Mouse (Mus musculus) forebrain, embryonic 16.5 days (tissue): ENCODE results near the gene Metrn. TPM values are rescaled to one million over a fixed set of nuclear protein-coding genes. Genes with fewer than 3 reads are reported as not detected.

Experiments used
- ATAC-seq: fragments of 200-750 bp; cut with Nextera tagmentation; 2 replicates; pipeline ENCODE4 v1.8.0; 2017; ENCODE audit warnings: mild to moderate bottlenecking, moderate library complexity
- H3K27ac ChIP-seq: fragments of 300-500 bp; sonication (generic); 2 replicates; pipeline ENCODE4 v1.5.1; 2014; ENCODE audit warnings: low read length, control low read depth
- H3K27me3 ChIP-seq: fragments of 300-500 bp; sonication (generic); replicated peaks from 2 replicates; pipeline ENCODE4 v1.6.1; 2014; ENCODE audit warnings: low read length; ENCODE audit not compliant: control insufficient read depth, insufficient read depth
- H3K36me3 ChIP-seq: fragments of 300-500 bp; sonication (generic); 2 replicates; pipeline ENCODE4 v1.6.1; 2014; ENCODE audit not compliant: control insufficient read depth, insufficient read depth
- H3K4me1 ChIP-seq: fragments of 300-500 bp; sonication (generic); replicated peaks from 2 replicates; pipeline ENCODE4 v1.6.1; 2014; ENCODE audit warnings: low read length; ENCODE audit not compliant: control insufficient read depth, insufficient read depth
- H3K4me2 ChIP-seq: fragments of 300-500 bp; sonication (generic); 2 replicates; pipeline ENCODE4 v1.6.1; 2014; ENCODE audit warnings: mild to moderate bottlenecking, low read length, control low read depth
- H3K4me3 ChIP-seq: fragments of 300-500 bp; sonication (generic); replicated peaks from 2 replicates; pipeline ENCODE4 v1.5.1; 2014; ENCODE audit warnings: mild to moderate bottlenecking, low read length, control low read depth
- H3K9ac ChIP-seq: fragments of 300-500 bp; sonication (generic); replicated peaks from 2 replicates; pipeline ENCODE4 v1.6.1; 2014; ENCODE audit warnings: low read depth, low read length, control low read depth
- H3K9me3 ChIP-seq: fragments of 300-500 bp; sonication (generic); 2 replicates; pipeline ENCODE4 v1.6.1; 2016; ENCODE audit warnings: low read length; ENCODE audit not compliant: control insufficient read depth
- WGBS: fragments of 180-500 bp; shearing (Covaris S2); extraction: QIAGEN DNeasy Blood & Tissue Kit; methylation state at CpG from one replicate; pipeline ENCODE4 v1.1.7; 2014; 5-methylcytosine and 5-hydroxymethylcytosine counted together
- polyA plus RNA-seq: library from polyadenylated mRNA; unstranded; fragments of >200 nt; fragmentation: Nextera tagmentation; extraction: Ambion mirVana; gene quantifications from 2 replicates; pipeline ENCODE4 v1.2.1, GENCODE M21; 2015

The Metrn gene
- 26.8 and 34.0 TPM in 2 replicates for polyA plus RNA-seq

DNA sequence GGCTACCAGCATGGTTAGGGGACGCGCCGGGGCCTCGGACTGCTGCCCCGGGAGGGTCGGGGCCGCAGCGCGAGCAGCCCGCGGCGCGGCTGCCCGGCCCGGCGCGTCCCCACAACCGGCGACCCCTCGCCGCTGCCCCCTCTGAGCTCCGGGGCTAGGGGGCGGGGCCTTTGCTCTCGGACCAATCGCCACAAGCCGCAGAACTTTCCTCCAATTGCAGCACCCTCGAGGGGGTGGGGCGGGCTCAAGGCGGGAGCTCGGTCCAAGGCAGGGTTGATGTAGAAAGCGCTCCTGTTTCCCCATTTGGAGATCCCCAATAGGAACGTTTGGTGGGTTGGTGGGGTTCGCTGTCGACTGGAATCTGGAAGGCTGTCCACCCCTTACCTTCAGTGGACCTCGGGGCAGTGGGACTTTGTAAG is at the start of gene Metrn:
Gene Metrn (minus strand): TSS at position 186 of the 419 bp plus-strand sequence.
- under 1% methylated on average over 35 of the region's 35 CpGs for WGBS
- Histone ChIP-seq H3K9ac (peak within 1 kb of the TSS; percentile 59), H3K9me3 (no peaks in the 10 kb centered on the region), H3K4me3 (peak within 1 kb of the TSS; percentile 55), H3K27me3 (no peaks in the 10 kb centered on the region; the same call in 1 of the 2 replicates), H3K27ac (no peak within 1 kb of the TSS), H3K36me3 (no peaks in the 10 kb centered on the region), H3K4me2 (peak within 1 kb of the TSS; percentile 74), H3K4me1 (peaks cover 35% of the 10 kb centered on the region)
- ATAC-seq: peak; percentile 56

DNA sequence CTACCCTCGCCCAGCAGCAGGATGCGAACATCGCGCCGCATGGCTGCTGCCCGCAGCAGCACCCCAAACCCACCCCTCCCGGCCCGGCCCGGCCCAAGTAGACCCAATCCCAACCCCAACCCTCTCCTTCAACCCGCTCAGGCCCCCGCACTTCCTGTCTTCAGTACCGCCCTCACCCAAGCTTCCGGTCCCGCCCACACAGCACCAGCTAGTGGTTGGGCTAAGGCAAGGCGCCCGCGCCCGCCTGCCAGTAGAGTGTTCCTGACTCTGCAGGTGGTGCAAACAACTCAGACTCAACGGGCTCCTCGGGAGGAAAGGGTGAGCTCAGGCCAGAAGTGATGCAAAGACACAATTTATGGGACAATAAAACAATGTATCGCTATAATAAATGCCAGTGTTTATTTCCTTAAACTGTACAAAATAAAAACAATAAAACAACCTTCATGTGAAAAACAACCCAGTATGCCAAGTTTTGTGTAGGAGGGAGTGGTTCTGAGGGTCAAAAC is 47.5 kb upstream of the Metrn start, which contains the start of gene Rhot2:
Gene Rhot2 (minus strand): TSS at position 456 of the 506 bp plus-strand sequence.
- Histone ChIP-seq H3K9ac (peak within 1 kb of the TSS; percentile 78), H3K36me3 (peaks cover 20% of the 10 kb centered on the region), H3K4me1 (peaks cover 16% of the 10 kb centered on the region), H3K27me3 (no peaks in the 10 kb centered on the region), H3K9me3 (no peaks in the 10 kb centered on the region), H3K27ac (peak within 1 kb of the TSS; percentile 66), H3K4me3 (peak within 1 kb of the TSS; percentile 87), H3K4me2 (peak within 1 kb of the TSS; percentile 89)
- ATAC-seq: peak; percentile 98
- 1% methylated on average over 21 of the region's 21 CpGs for WGBS

DNA sequence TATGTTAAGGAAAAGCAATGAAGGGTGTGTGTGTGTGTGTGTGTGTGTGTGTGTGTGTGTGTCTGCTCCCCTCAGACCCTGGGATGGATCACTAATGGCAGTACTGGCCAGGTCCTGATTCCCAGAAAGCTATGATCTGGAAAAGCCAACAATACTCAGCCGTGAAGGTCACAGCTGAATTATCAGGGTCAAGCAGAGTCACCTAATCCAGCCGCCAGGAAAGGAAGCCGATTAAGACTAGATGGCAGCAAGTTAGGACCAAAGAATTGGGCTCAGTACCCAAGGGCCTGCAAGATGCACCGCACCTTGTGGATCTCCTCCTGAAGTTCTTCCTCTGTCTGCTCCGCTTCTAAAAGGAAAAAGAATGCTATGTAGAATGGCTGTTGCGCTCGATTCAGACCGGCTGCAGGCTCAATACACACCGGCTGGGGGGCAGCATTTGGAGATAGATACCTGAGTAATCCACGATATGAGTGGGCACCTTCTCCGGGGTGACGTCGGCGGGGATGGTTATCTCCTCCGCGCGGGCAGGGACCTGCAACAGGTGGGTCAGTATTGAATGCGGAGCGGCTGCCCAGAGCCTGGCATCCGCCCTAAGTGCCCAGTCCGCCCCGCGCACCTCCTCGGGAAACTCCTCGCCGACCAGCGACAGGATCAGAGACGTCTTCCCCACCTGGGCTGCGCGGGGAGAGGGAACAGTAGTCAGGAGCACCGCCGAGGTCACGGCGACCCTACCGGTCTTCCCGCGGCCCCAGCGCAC is 46.9 kb upstream of the Metrn start:
- H3K4me2 ChIP-seq: peak overlapping the region; percentile 89
- H3K9me3 ChIP-seq: no peaks in the 10 kb centered on the region
- H3K4me1 ChIP-seq: peaks cover 16% of the 10 kb centered on the region
- H3K4me3 ChIP-seq: peak overlapping the region; percentile 87
- peak overlapping the region; percentile 78 for H3K9ac ChIP-seq
- peak; percentile 8; the same call in 1 of the 2 replicates for ATAC-seq
- peaks cover 26% of the 10 kb centered on the region for H3K36me3 ChIP-seq
- H3K27ac ChIP-seq: peak overlapping the region; percentile 66
- WGBS: 3% methylated on average over 38 of the region's 38 CpGs
- H3K27me3 ChIP-seq: no peaks in the 10 kb centered on the region

DNA sequence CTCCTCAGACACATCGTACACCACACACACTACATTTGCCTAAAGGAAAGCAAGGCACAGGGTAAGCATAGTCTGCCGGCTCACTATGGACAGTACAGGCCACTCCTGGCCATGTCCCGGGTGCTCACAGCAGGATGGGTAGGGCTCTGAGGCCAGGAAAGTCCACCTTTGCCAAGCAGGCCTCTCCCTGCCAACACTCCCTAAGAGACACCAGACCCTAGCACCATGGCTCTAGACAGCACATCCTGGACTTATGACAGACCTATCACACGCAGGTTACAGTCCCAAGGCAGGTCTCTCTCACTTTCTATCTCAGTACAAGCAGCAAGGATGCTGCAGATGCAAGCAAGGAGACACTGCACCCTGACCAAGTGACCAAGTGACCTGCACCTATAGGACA is 46.2 kb upstream of the Metrn start:
- peaks cover 26% of the 10 kb centered on the region for H3K36me3 ChIP-seq
- peak overlapping the region; percentile 87; the same call in 1 of the 2 replicates for H3K4me3 ChIP-seq
- H3K4me2 ChIP-seq: peak overlapping the region; percentile 89; the same call in 1 of the 2 replicates
- H3K27ac ChIP-seq: no peak overlapping the region
- ATAC-seq: no peak
- H3K9ac ChIP-seq: no peak overlapping the region; the same call in 1 of the 2 replicates
- no peaks in the 10 kb centered on the region for H3K9me3 ChIP-seq
- WGBS: 91% methylated on average over 4 of the region's 4 CpGs
- peaks cover 19% of the 10 kb centered on the region for H3K4me1 ChIP-seq
- no peaks in the 10 kb centered on the region for H3K27me3 ChIP-seq

DNA sequence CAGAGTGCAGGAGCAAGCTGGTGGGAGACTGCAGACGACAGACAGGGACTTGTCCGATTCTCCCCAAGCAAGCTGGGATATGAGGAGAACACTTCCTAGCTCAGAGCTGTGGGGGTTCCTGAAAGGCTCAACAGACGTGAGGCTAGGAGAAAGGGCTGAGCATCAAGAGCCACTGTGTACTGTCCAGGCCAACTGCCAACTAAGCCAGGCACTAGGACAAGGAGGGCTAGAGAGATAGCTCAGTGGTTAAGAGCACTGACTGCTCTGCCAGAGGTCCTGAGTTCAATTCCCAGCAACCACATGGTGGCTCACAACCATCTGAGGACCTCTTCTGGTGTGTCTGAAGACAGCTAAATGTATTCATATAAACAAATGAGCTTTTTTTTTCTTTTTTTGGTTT is 45.6 kb upstream of the Metrn start:
- 78% methylated on average over 3 of the region's 3 CpGs for WGBS
- peaks cover 26% of the 10 kb centered on the region for H3K36me3 ChIP-seq
- H3K4me1 ChIP-seq: peaks cover 25% of the 10 kb centered on the region

DNA sequence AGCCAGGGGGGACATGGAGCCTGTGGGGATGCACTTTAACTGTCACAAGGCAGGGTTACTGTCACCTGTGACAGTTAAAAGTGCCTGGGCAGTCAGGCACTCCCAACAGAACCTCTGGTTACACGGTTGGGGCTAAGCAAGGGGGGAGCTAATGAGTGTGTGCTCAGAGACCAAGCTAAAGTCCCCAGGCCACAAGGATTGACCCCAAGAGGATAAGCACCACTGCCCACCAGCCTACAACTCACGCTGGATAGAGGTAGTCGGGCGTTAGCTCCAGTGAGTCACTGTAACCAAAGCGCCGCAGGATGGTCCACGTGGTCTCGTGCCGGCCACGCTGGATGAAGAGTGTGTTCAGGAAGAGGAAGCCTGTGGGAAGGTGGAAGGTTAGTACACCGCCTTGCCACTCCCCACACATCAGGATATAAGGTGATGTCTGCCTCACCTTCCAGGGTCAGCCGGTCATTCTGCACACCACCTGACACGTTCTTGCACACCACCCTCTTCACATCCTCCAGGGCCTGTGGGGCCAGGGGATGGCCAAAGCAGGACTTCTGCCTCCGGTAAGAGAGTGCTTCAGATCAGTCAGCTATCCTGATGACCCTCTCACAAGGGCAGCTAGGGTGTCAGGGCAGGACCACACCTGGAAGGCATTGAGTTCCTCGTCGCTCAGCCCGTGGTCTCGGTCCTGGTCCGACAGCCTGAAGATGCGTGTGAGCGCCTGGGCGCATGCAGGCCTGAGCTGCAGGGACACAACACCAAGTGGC is 44.4 kb upstream of the Metrn start, which contains the start of gene Gm20683:
Gene Gm20683 (minus strand): TSS at position 647 of the 764 bp plus-strand sequence.
- no peaks in the 10 kb centered on the region for H3K9me3 ChIP-seq
- peaks cover 26% of the 10 kb centered on the region for H3K36me3 ChIP-seq
- no peak within 1 kb of the TSS for H3K9ac ChIP-seq
- no peak within 1 kb of the TSS for H3K27ac ChIP-seq
- ATAC-seq: no peak
- no peak within 1 kb of the TSS for H3K4me2 ChIP-seq
- 93% methylated on average over 22 of the region's 22 CpGs for WGBS
- no peaks in the 10 kb centered on the region for H3K27me3 ChIP-seq
- H3K4me1 ChIP-seq: peaks cover 34% of the 10 kb centered on the region
- no peak within 1 kb of the TSS for H3K4me3 ChIP-seq

More for the DNA sequence above, 45.6 kb upstream of the Metrn start:
- Histone ChIP-seq H3K27me3 (no peaks in the 10 kb centered on the region), H3K4me3 (no peak overlapping the region), H3K9me3 (no peaks in the 10 kb centered on the region), H3K9ac (no peak overlapping the region), H3K4me2 (no peak overlapping the region), H3K27ac (no peak overlapping the region)
- ATAC-seq: no peak

DNA sequence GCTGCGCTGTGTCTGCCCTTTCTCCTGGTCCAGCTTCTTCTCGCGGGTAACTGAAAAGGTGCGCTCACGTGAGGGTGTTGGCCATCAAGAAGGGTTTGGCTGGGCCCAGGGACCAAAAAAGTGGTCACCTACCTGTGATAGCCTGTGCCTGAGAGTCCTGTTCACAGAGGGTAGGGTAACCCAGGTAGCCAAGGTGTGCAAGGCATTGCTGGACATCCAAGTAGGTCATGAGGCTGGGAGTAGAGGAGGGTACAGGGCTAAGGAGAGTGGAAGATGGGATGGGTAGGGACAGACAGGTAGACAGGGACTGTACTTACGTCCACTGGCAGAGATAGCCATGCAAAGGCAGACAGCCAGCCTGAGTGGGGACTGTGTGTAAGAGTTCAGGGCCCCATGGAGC is 43.6 kb upstream of the Metrn start:
- H3K27ac ChIP-seq: no peak overlapping the region
- H3K9me3 ChIP-seq: no peaks in the 10 kb centered on the region
- WGBS: 91% methylated on average over 6 of the region's 6 CpGs
- no peak overlapping the region for H3K4me3 ChIP-seq
- H3K27me3 ChIP-seq: no peaks in the 10 kb centered on the region
- H3K9ac ChIP-seq: no peak overlapping the region
- no peak for ATAC-seq
- no peak overlapping the region for H3K4me2 ChIP-seq
- peaks cover 26% of the 10 kb centered on the region for H3K36me3 ChIP-seq
- peaks cover 41% of the 10 kb centered on the region for H3K4me1 ChIP-seq

DNA sequence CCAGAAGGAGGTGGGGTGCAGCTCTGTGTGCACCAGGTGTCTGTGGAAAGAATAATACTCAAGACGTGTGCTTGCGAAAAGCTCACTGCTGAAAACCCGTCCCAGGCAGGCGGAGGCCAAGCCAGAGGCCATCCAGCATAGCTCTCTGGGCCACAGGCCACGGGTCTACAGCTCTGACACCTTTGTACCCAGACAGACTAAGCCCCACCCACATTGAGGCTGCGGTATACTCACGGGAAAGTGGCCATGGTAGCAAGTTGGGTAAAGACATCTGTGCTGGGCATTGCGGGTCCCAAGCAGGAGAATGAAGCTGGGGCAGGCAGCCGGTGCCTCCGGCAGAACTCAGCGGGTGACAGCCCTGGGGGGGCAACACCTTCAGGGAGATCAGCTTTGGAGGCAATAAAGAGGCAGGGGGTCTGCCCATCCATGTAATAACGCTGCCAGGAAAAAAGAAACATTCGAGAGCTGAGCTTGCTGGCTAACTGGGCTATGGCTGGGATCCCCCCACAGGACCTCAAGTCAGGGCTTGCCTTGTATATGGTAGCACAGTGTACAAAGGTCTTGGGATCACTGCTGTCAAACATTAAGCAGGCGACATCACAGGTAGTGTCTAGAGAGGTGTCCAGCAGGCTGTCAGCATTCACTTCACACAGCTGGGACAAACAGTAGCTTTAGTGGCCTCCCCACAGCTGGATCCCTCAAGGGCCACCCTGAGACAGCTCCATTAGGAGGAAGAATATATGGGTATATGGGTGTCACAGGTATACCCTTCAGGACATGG is 42.7 kb upstream of the Metrn start:
- Histone ChIP-seq H3K9ac (no peak overlapping the region), H3K9me3 (no peaks in the 10 kb centered on the region), H3K36me3 (peaks cover 26% of the 10 kb centered on the region), H3K27ac (no peak overlapping the region), H3K4me2 (no peak overlapping the region), H3K4me1 (peaks cover 46% of the 10 kb centered on the region), H3K4me3 (no peak overlapping the region), H3K27me3 (no peaks in the 10 kb centered on the region)
- ATAC-seq: no peak
- WGBS: 90% methylated on average over 14 of the region's 14 CpGs
